Comparison of ENCODE assay signal across 9 mouse cellular contexts in the genomic region with DNA sequence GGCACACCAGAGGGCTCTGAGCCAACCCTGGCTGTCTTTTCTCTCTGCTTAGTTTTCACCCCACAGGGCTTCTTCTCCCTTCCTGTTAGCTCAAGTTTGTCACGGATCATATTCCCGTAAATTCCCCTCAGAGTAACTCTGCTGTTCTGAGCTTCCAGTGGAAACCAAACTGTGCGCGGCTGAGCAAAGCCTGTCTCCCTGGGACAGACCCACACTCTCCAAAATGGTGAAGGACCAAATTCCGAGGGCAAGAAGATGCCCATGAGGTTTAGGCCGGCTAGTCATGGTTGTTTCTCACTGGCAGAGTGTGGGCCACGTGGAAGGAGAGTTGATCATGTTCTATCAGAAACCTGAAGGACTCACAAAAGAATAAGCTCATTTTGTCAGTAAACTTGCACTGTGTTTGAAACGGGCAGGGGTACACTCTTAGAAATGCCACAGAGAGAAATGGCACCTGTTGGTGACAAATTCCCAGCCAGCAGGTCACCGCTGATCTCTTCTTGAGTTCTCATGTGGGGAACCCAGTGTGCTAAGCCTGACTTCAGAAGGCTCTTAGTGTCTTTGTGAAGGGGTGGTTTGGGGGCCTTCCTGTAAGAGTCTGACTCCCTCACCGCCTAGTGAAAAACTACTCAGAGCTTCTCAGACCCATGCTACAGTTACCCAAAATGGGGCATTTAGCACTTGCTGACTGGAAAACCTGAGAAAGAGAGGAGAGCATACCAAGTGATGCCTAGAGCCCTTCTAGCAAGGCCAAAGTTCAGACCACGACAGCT. TPM values are rescaled to one million over a fixed set of nuclear protein-coding genes. Genes with fewer than 3 reads are reported as not detected.
DNase-seq lines count a peak whose midpoint lies in the region; ATAC-seq and TF ChIP-seq lines count a peak whose summit lies in the region.
"Had no signal": no experiment of that assay in that cellular context is flagged by ENCODE, and none has a peak within 500 bp of the region (broad histone marks: within the 10 kb centered on the region; RNA-seq: fewer than 3 reads in every experiment).

No protein-coding gene starts in this region.

- peak overlapping the region; percentile 44 for H3K4me2 ChIP-seq in liver, embryonic 13.5 days

- peaks cover 16% of the 10 kb centered on the region; the same call in 1 of the 2 replicates for H3K4me1 ChIP-seq in spleen, adult 2 months (ENCODE audit: control insufficient read depth, insufficient read depth, insufficient read length)
- H3K4me1 ChIP-seq in liver, embryonic 13.5 days (replicated peaks), result peaks cover 51% of the 10 kb centered on the region

- TF ChIP-seq CTCF in spleen, adult 2 months (IDR thresholded peaks at IDR 0.05; ENCODE audit: extremely low read depth, insufficient read depth, insufficient read length, insufficient replicate concordance), result no peak; the same call in 1 of the 2 replicates

- no peaks in the 10 kb centered on the region for H3K27me3 ChIP-seq in spleen, adult 2 months (ENCODE audit: control insufficient read depth, insufficient read depth, low read length)
- no peaks in the 10 kb centered on the region for H3K27me3 ChIP-seq in liver, embryonic 13.5 days

- H3K36me3 ChIP-seq in spleen, adult 2 months (ENCODE audit: control insufficient read depth, insufficient read depth, low read length), result peaks cover 8% of the 10 kb centered on the region; the same call in 1 of the 2 replicates
- no peaks in the 10 kb centered on the region for H3K36me3 ChIP-seq in liver, embryonic 13.5 days

- H3K9ac ChIP-seq in liver, embryonic 13.5 days, result peak overlapping the region; percentile 59

- no peak for ATAC-seq in liver, embryonic 13.5 days (ENCODE audit: low read depth)

- TF ChIP-seq POLR2A in spleen, adult 2 months (IDR thresholded peaks at IDR 0.05; ENCODE audit: low read depth, low read length), result no peak

- peak overlapping the region; percentile 90 for H3K4me3 ChIP-seq in spleen, adult 2 months (ENCODE audit: extremely low read depth, insufficient read depth, insufficient read length)
- H3K4me3 ChIP-seq in liver, embryonic 13.5 days (replicated peaks), result peak overlapping the region; percentile 29

- no peaks in the 10 kb centered on the region for H3K9me3 ChIP-seq in liver, embryonic 13.5 days (replicated peaks)

- 9% methylated on average over 11 of the region's 11 CpGs for WGBS in spleen, adult 2 months
- 24% methylated on average over 11 of the region's 11 CpGs for WGBS in liver, embryonic 13.5 days (ENCODE audit: insufficient replicate concordance)

- DNase-seq in adrenal gland, postnatal 10 days, result peak; percentile 40
- no peak for DNase-seq in adrenal gland, postnatal 4 days (ENCODE audit: low spot score in 2 of 2)
- DNase-seq in spleen, adult 2 months (ENCODE audit: low read depth in 1 of 2, low spot score in 2 of 2), result peak in 1 of 2 experiments; percentile 24
- no peak for DNase-seq in spleen, adult 12 weeks (ENCODE audit: low spot score)
- no peak for DNase-seq in liver, embryonic 13.5 days
- DNase-seq in thymus, postnatal 14 days, result peak; percentile 66
- no peak for DNase-seq in ovary, postnatal 10 days (ENCODE audit: low spot score)
- DNase-seq in adrenal gland, adult 18-20 months (ENCODE audit: low spot score in 2 of 2), result no peak

- H3K27ac ChIP-seq in spleen, adult 2 months (ENCODE audit: insufficient read depth, low read length), result peak overlapping the region; percentile 100
- H3K27ac ChIP-seq in liver, embryonic 13.5 days, result peak overlapping the region; percentile 77

RNA-seq across cellular contexts. Expression of gene Arhgdib, which starts 1.3 kb away (rescaled TPM):
- 10 to 100 TPM; 43.0 to 44.5 TPM for total RNA-seq in adrenal gland, postnatal 10 days (2021)
- total RNA-seq in adrenal gland, postnatal 4 days (2021), result 10 to 100 TPM; 32.3 to 39.8 TPM
- 361 and 386 TPM in 2 replicates for polyA plus RNA-seq in spleen, adult 2 months (2012; rRNA removed)
- polyA plus RNA-seq in liver, embryonic 13.5 days (2015; fragmentation: Nextera tagmentation; extraction: Ambion mirVana), result 107 and 116 TPM in 2 replicates
- total RNA-seq in adrenal gland, adult 18-20 months (2021), result 10 to 100 TPM; 20.0 to 25.7 TPM

RNA-seq across cellular contexts. Expression of gene Pde6h, which starts 16.7 kb away (rescaled TPM):
- total RNA-seq in adrenal gland, postnatal 10 days (2021), result under 1 TPM in 1 of 2 experiments, not detected in 1; 0.60 TPM
- total RNA-seq in adrenal gland, postnatal 4 days (2021), result not detected
- polyA plus RNA-seq in spleen, adult 2 months (2012; rRNA removed), result 0.01 TPM in 1 of 2 replicates, not detected in the other
- polyA plus RNA-seq in liver, embryonic 13.5 days (2015; fragmentation: Nextera tagmentation; extraction: Ambion mirVana), result not detected in 2 replicates
- total RNA-seq in adrenal gland, adult 18-20 months (2021), result not detected
- total RNA-seq: hematopoietic stem cell, adult 5-6 weeks had no signal

RNA-seq across cellular contexts. Expression of gene Erp27, which starts 18.4 kb away (rescaled TPM):
- under 1 TPM; 0.15 to 0.27 TPM for total RNA-seq in adrenal gland, postnatal 10 days (2021)
- total RNA-seq in adrenal gland, postnatal 4 days (2021), result 10 to 100 TPM in 1 of 2 experiments, under 1 TPM in 1; 0.40 to 13.6 TPM
- 10.5 and 16.2 TPM in 2 replicates for polyA plus RNA-seq in spleen, adult 2 months (2012; rRNA removed)
- 0.12 and 0.20 TPM in 2 replicates for polyA plus RNA-seq in liver, embryonic 13.5 days (2015; fragmentation: Nextera tagmentation; extraction: Ambion mirVana)
- not detected for total RNA-seq in adrenal gland, adult 18-20 months (2021)
- total RNA-seq: hematopoietic stem cell, adult 5-6 weeks had no signal

Comparison
In these comparisons a context has a peak if more than half of its experiments do, and no peak if none do; other contexts are left out.
1. DNase-seq: peak in adrenal gland, postnatal 10 days (single experiment) and thymus, postnatal 14 days (single experiment); none in adrenal gland, postnatal 4 days (0 of 2), spleen, adult 12 weeks (single experiment), liver, embryonic 13.5 days (single experiment), ovary, postnatal 10 days (single experiment) and adrenal gland, adult 18-20 months (0 of 2).